Mouse (Mus musculus) embryonic facial prominence, embryonic 11.5 days (tissue): ENCODE measurements around the gene Fam172a. TPM values are rescaled to one million over a fixed set of nuclear protein-coding genes. Genes with fewer than 3 reads are reported as not detected.

Source experiments
- ATAC-seq: fragments of 200-750 bp; cut with Nextera tagmentation; replicated peaks from 2 replicates; pipeline ENCODE4 v1.8.0; 2017; ENCODE audit warnings: low read depth; ENCODE audit not compliant: insufficient number of reproducible peaks, low FRiP score, low TSS enrichment
- DNase-seq: peaks from one replicate; pipeline ENCODE4 v3.0.0-alpha.2; 2015; ENCODE audit warnings: low spot score
- H3K27ac ChIP-seq: fragments of 300-500 bp; sonication (generic); replicated peaks from 2 replicates; pipeline ENCODE4 v1.5.1; 2014; ENCODE audit warnings: mild to moderate bottlenecking, low read depth, low read length, control low read depth
- H3K27me3 ChIP-seq: fragments of 300-500 bp; sonication (generic); 2 replicates; pipeline ENCODE4 v1.6.1; 2014; ENCODE audit warnings: mild to moderate bottlenecking, low read length, moderate library complexity, mixed read lengths; ENCODE audit not compliant: control insufficient read depth, insufficient read depth
- H3K36me3 ChIP-seq: fragments of 300-500 bp; sonication (generic); replicated peaks from 2 replicates; pipeline ENCODE4 v1.6.1; 2014; ENCODE audit warnings: low read depth, mild to moderate bottlenecking, low read length, moderate library complexity, mixed read lengths; ENCODE audit not compliant: control insufficient read depth, insufficient read depth
- H3K4me1 ChIP-seq: fragments of 300-500 bp; sonication (generic); 2 replicates; pipeline ENCODE4 v1.6.1; 2014; ENCODE audit warnings: low read length, mixed read lengths; ENCODE audit not compliant: control insufficient read depth, insufficient read depth
- H3K4me2 ChIP-seq: fragments of 300-500 bp; sonication (generic); 2 replicates; pipeline ENCODE4 v1.6.1; 2014; ENCODE audit warnings: low read depth, mild to moderate bottlenecking, control low read depth, low read length, moderate library complexity
- H3K4me3 ChIP-seq: fragments of 300-500 bp; sonication (generic); 2 replicates; pipeline ENCODE4 v1.5.1; 2014; ENCODE audit warnings: low read depth, low read length, control low read depth
- H3K9ac ChIP-seq: fragments of 300-500 bp; sonication (generic); replicated peaks from 2 replicates; pipeline ENCODE4 v1.6.1; 2014; ENCODE audit warnings: mild to moderate bottlenecking, control low read depth, low read length
- H3K9me3 ChIP-seq: fragments of 300-500 bp; sonication (generic); replicated peaks from 2 replicates; pipeline ENCODE4 v1.6.1; 2016; ENCODE audit warnings: mild to moderate bottlenecking, low read length, inconsistent platforms, mixed read lengths; ENCODE audit not compliant: control insufficient read depth
- WGBS: fragments of 180-500 bp; shearing (Covaris S2); extraction: QIAGEN DNeasy Blood & Tissue Kit; methylation state at CpG from one replicate; pipeline ENCODE4 v1.1.7; 2014; 5-methylcytosine and 5-hydroxymethylcytosine counted together
- polyA plus RNA-seq: library from polyadenylated mRNA; unstranded; fragments of >200 nt; fragmentation: Nextera tagmentation; extraction: Ambion mirVana; gene quantifications from 2 replicates; pipeline ENCODE4 v1.2.1, GENCODE M21; 2014

The Fam172a gene
- polyA plus RNA-seq, 1 experiment from 2014 or later: 39.6 TPM

- WGBS: 67% methylated on average over 1 of the region's 1 CpGs
- no peak overlapping the region for H3K4me2 ChIP-seq
- no peaks in the 10 kb centered on the region for H3K9me3 ChIP-seq
- H3K36me3 ChIP-seq: no peaks in the 10 kb centered on the region
- H3K27me3 ChIP-seq: no peaks in the 10 kb centered on the region
- no peak for ATAC-seq
- H3K27ac ChIP-seq: no peak overlapping the region
- H3K4me3 ChIP-seq: no peak overlapping the region
- no peaks in the 10 kb centered on the region for H3K4me1 ChIP-seq
- no peak for DNase-seq
- H3K9ac ChIP-seq: no peak overlapping the region
Observed at GRCm38 (mm10) chr13:77977121-77977520, 275.3 kb downstream of the Fam172a start.

- Histone ChIP-seq H3K4me2 (no peak overlapping the region), H3K27me3 (no peaks in the 10 kb centered on the region), H3K36me3 (no peaks in the 10 kb centered on the region), H3K4me3 (no peak overlapping the region), H3K4me1 (no peaks in the 10 kb centered on the region), H3K9ac (no peak overlapping the region), H3K9me3 (no peaks in the 10 kb centered on the region), H3K27ac (no peak overlapping the region)
- no peak for ATAC-seq
- 29% methylated on average over 5 of the region's 5 CpGs for WGBS
- peak; percentile 59 for DNase-seq
Observed at GRCm38 (mm10) chr13:77982105-77982851, 280.4 kb downstream of the Fam172a start.

- Histone ChIP-seq H3K36me3 (no peaks in the 10 kb centered on the region), H3K4me2 (no peak overlapping the region), H3K9ac (no peak overlapping the region), H3K9me3 (no peaks in the 10 kb centered on the region), H3K4me3 (no peak overlapping the region), H3K4me1 (no peaks in the 10 kb centered on the region), H3K27me3 (no peaks in the 10 kb centered on the region), H3K27ac (no peak overlapping the region)
- DNase-seq (no peak), ATAC-seq (no peak)
- WGBS: 68% methylated on average over 2 of the region's 2 CpGs
Observed at GRCm38 (mm10) chr13:77982852-77983202, 281.0 kb downstream of the Fam172a start.

- Histone ChIP-seq H3K9ac (peak overlapping the region; percentile 13; the same call in 1 of the 2 replicates), H3K9me3 (no peaks in the 10 kb centered on the region), H3K36me3 (no peaks in the 10 kb centered on the region), H3K27me3 (no peaks in the 10 kb centered on the region), H3K27ac (no peak overlapping the region), H3K4me3 (no peak overlapping the region), H3K4me1 (no peaks in the 10 kb centered on the region), H3K4me2 (no peak overlapping the region)
- 68% methylated on average over 5 of the region's 5 CpGs for WGBS
- no peak for DNase-seq
- no peak for ATAC-seq
Observed at GRCm38 (mm10) chr13:77991189-77991886, 289.5 kb downstream of the Fam172a start.

- Histone ChIP-seq H3K4me2 (no peak overlapping the region), H3K27ac (no peak overlapping the region)
- ATAC-seq: no peak
Observed at GRCm38 (mm10) chr13:78004649-78005048, 302.8 kb downstream of the Fam172a start.

GRCm38 (mm10) chr13:78005344-78005743 lies 303.5 kb downstream of the Fam172a start:
- peak; percentile 67 for ATAC-seq
- no peak overlapping the region for H3K27ac ChIP-seq

More at GRCm38 (mm10) chr13:78004649-78005048, 302.8 kb downstream of the Fam172a start:
- no peaks in the 10 kb centered on the region for H3K4me1 ChIP-seq
- H3K9me3 ChIP-seq: no peaks in the 10 kb centered on the region
- H3K4me3 ChIP-seq: no peak overlapping the region
- 76% methylated on average over 4 of the region's 4 CpGs for WGBS
- no peak overlapping the region for H3K9ac ChIP-seq
- no peaks in the 10 kb centered on the region for H3K36me3 ChIP-seq
- no peaks in the 10 kb centered on the region for H3K27me3 ChIP-seq
- DNase-seq: no peak

GRCm38 (mm10) chr13:78010176-78010575 lies 308.3 kb downstream of the Fam172a start:
- no peak for ATAC-seq
- 96% methylated on average over 1 of the region's 1 CpGs for WGBS

More at GRCm38 (mm10) chr13:78005344-78005743, 303.5 kb downstream of the Fam172a start:
- peak; percentile 31 for DNase-seq
- H3K4me2 ChIP-seq: no peak overlapping the region
- no peak overlapping the region for H3K4me3 ChIP-seq
- no peaks in the 10 kb centered on the region for H3K9me3 ChIP-seq
- H3K36me3 ChIP-seq: no peaks in the 10 kb centered on the region
- no peaks in the 10 kb centered on the region for H3K27me3 ChIP-seq
- H3K4me1 ChIP-seq: no peaks in the 10 kb centered on the region
- no peak overlapping the region for H3K9ac ChIP-seq
- 21% methylated on average over 3 of the region's 3 CpGs for WGBS

GRCm38 (mm10) chr13:78024683-78025294 lies 323.0 kb downstream of the Fam172a start, which contains the start of gene Pou5f2:
TSS of gene Pou5f2 (plus strand) at chr13:78024902.
- WGBS: 63% methylated on average over 15 of the region's 15 CpGs
- Histone ChIP-seq H3K9me3 (no peaks in the 10 kb centered on the region), H3K4me3 (no peak within 1 kb of the TSS), H3K9ac (no peak within 1 kb of the TSS), H3K27me3 (no peaks in the 10 kb centered on the region), H3K36me3 (no peaks in the 10 kb centered on the region), H3K4me1 (no peaks in the 10 kb centered on the region), H3K27ac (no peak within 1 kb of the TSS), H3K4me2 (no peak within 1 kb of the TSS)
- DNase-seq (peak; percentile 24), ATAC-seq (0 out of 2 replicates have a peak, but pooled peaks have one; percentile 56)

More at GRCm38 (mm10) chr13:78010176-78010575, 308.3 kb downstream of the Fam172a start:
- Histone ChIP-seq H3K9ac (no peak overlapping the region), H3K27me3 (no peaks in the 10 kb centered on the region), H3K4me3 (no peak overlapping the region), H3K4me1 (no peaks in the 10 kb centered on the region), H3K4me2 (no peak overlapping the region), H3K9me3 (no peaks in the 10 kb centered on the region), H3K36me3 (no peaks in the 10 kb centered on the region), H3K27ac (no peak overlapping the region)
- DNase-seq: no peak
